Mouse (Mus musculus): ENCODE results near the gene Ripply3. TPM values are rescaled to one million over a fixed set of nuclear protein-coding genes. Genes with fewer than 3 reads are reported as not detected.
A peak's percentile ranks its signal among the peaks of the same experiment; 100 is the strongest.

The Ripply3 gene
- polyA plus RNA-seq (2014; fragmentation: Nextera tagmentation; extraction: Ambion mirVana) = 5.1 and 5.5 TPM in 2 replicates

- Histone ChIP-seq H3K4me2 (ENCODE audit: low read length) (peak within 1 kb of the TSS; percentile 72), H3K27me3 (ENCODE audit: control insufficient read depth, insufficient read depth, low read length) (no peaks in the 10 kb centered on the region), H3K27ac (replicated peaks in 1 of 2; ENCODE audit: control insufficient read depth in 1 of 2, insufficient read depth in 1 of 2, low read depth in 2 of 2, low read length in 2 of 2) (peak within 1 kb of the TSS; percentile 20 to 41; a peak in 1 of 4 replicates), H3K4me1 (ENCODE audit: control insufficient read depth in 2 of 2, insufficient read depth in 2 of 2, low read length in 2 of 2) (peaks cover 3 to 15% of the 10 kb centered on the region in 2 experiments; a peak in 3 of 4 replicates), H3K9ac (ENCODE audit: low read length) (peak within 1 kb of the TSS; percentile 60), H3K9me3 (ENCODE audit: control insufficient read depth, low read length) (no peaks in the 10 kb centered on the region), H3K4me3 (ENCODE audit: control insufficient read depth in 1 of 2, insufficient read depth in 1 of 2, low read depth in 1 of 2, low read length in 2 of 2) (peak within 1 kb of the TSS; percentile 55 to 58), H3K36me3 (ENCODE audit: control insufficient read depth, insufficient read depth, low read length) (no peaks in the 10 kb centered on the region)
- peak; percentile 40 for ATAC-seq (ENCODE audit: insufficient number of reproducible peaks, insufficient read depth, low FRiP score, low read depth)
- under 1% methylated on average over 63 of the region's 63 CpGs for WGBS
Observed at GRCm38 (mm10) chr16:94327781-94328711, at the start of gene Ripply3. Ripply3 (plus strand) TSS chr16:94328420.

GRCm38 (mm10) chr16:94283972-94284371 is 44.2 kb upstream of the Ripply3 start:
- ATAC-seq (ENCODE audit: insufficient number of reproducible peaks, insufficient read depth, low FRiP score, low read depth) = no peak
- H3K36me3 ChIP-seq (ENCODE audit: control insufficient read depth, insufficient read depth, low read length) = peaks cover 4% of the 10 kb centered on the region; the same call in 1 of the 2 replicates
- no peak overlapping the region for H3K4me2 ChIP-seq (ENCODE audit: low read length)
- no peaks in the 10 kb centered on the region for H3K4me1 ChIP-seq (ENCODE audit: control insufficient read depth in 2 of 2, insufficient read depth in 2 of 2, low read length in 2 of 2)
- H3K27me3 ChIP-seq (ENCODE audit: control insufficient read depth, insufficient read depth, low read length) = no peaks in the 10 kb centered on the region
- no peak overlapping the region for H3K27ac ChIP-seq (replicated peaks in 1 of 2; ENCODE audit: control insufficient read depth in 1 of 2, insufficient read depth in 1 of 2, low read depth in 2 of 2, low read length in 2 of 2)
- no peaks in the 10 kb centered on the region for H3K9me3 ChIP-seq (ENCODE audit: control insufficient read depth, low read length)
- WGBS = 79% methylated on average over 3 of the region's 3 CpGs
- H3K4me3 ChIP-seq (ENCODE audit: control insufficient read depth in 1 of 2, insufficient read depth in 1 of 2, low read depth in 1 of 2, low read length in 2 of 2) = no peak overlapping the region
- H3K9ac ChIP-seq (ENCODE audit: low read length) = no peak overlapping the region

GRCm38 (mm10) chr16:94287826-94288225 is 40.4 kb upstream of the Ripply3 start:
- no peak for ATAC-seq (ENCODE audit: insufficient number of reproducible peaks, insufficient read depth, low FRiP score, low read depth)
- WGBS = 65% methylated on average over 9 of the region's 9 CpGs
- no peaks in the 10 kb centered on the region for H3K27me3 ChIP-seq (ENCODE audit: control insufficient read depth, insufficient read depth, low read length)

GRCm38 (mm10) chr16:94289138-94290072 is 38.8 kb upstream of the Ripply3 start:
- H3K36me3 ChIP-seq (ENCODE audit: control insufficient read depth, insufficient read depth, low read length) = no peaks in the 10 kb centered on the region
- no peak overlapping the region for H3K27ac ChIP-seq (replicated peaks in 1 of 2; ENCODE audit: control insufficient read depth in 1 of 2, insufficient read depth in 1 of 2, low read depth in 2 of 2, low read length in 2 of 2)
- H3K9me3 ChIP-seq (ENCODE audit: control insufficient read depth, low read length) = no peaks in the 10 kb centered on the region
- ATAC-seq (ENCODE audit: insufficient number of reproducible peaks, insufficient read depth, low FRiP score, low read depth) = peak; percentile 32
- peaks cover 0 to 2% of the 10 kb centered on the region in 2 experiments; a peak in 1 of 4 replicates for H3K4me1 ChIP-seq (ENCODE audit: control insufficient read depth in 2 of 2, insufficient read depth in 2 of 2, low read length in 2 of 2)
- peak overlapping the region; percentile 82 for H3K9ac ChIP-seq (ENCODE audit: low read length)
- H3K4me2 ChIP-seq (ENCODE audit: low read length) = peak overlapping the region; percentile 96
- WGBS = 14% methylated on average over 39 of the region's 39 CpGs
- H3K4me3 ChIP-seq (ENCODE audit: control insufficient read depth in 1 of 2, insufficient read depth in 1 of 2, low read depth in 1 of 2, low read length in 2 of 2) = peak overlapping the region; percentile 81 to 89
- H3K27me3 ChIP-seq (ENCODE audit: control insufficient read depth, insufficient read depth, low read length) = no peaks in the 10 kb centered on the region

More at GRCm38 (mm10) chr16:94287826-94288225, 40.4 kb upstream of the Ripply3 start:
- Histone ChIP-seq H3K4me2 (ENCODE audit: low read length) (no peak overlapping the region), H3K27ac (replicated peaks in 1 of 2; ENCODE audit: control insufficient read depth in 1 of 2, insufficient read depth in 1 of 2, low read depth in 2 of 2, low read length in 2 of 2) (no peak overlapping the region), H3K9me3 (ENCODE audit: control insufficient read depth, low read length) (no peaks in the 10 kb centered on the region), H3K4me3 (ENCODE audit: control insufficient read depth in 1 of 2, insufficient read depth in 1 of 2, low read depth in 1 of 2, low read length in 2 of 2) (no peak overlapping the region), H3K36me3 (ENCODE audit: control insufficient read depth, insufficient read depth, low read length) (no peaks in the 10 kb centered on the region), H3K4me1 (ENCODE audit: control insufficient read depth in 2 of 2, insufficient read depth in 2 of 2, low read length in 2 of 2) (peaks cover 0 to 2% of the 10 kb centered on the region in 2 experiments; a peak in 1 of 4 replicates), H3K9ac (ENCODE audit: low read length) (no peak overlapping the region)

GRCm38 (mm10) chr16:94290073-94290999 is 37.9 kb upstream of the Ripply3 start:
- peak; percentile 90 for ATAC-seq (ENCODE audit: insufficient number of reproducible peaks, insufficient read depth, low FRiP score, low read depth)
- peak overlapping the region; percentile 81 to 89 for H3K4me3 ChIP-seq (ENCODE audit: control insufficient read depth in 1 of 2, insufficient read depth in 1 of 2, low read depth in 1 of 2, low read length in 2 of 2)
- H3K4me1 ChIP-seq (ENCODE audit: control insufficient read depth in 2 of 2, insufficient read depth in 2 of 2, low read length in 2 of 2) = peaks cover 0 to 2% of the 10 kb centered on the region in 2 experiments; a peak in 1 of 4 replicates
- H3K9me3 ChIP-seq (ENCODE audit: control insufficient read depth, low read length) = no peaks in the 10 kb centered on the region
- no peak overlapping the region for H3K27ac ChIP-seq (replicated peaks in 1 of 2; ENCODE audit: control insufficient read depth in 1 of 2, insufficient read depth in 1 of 2, low read depth in 2 of 2, low read length in 2 of 2)
- H3K36me3 ChIP-seq (ENCODE audit: control insufficient read depth, insufficient read depth, low read length) = no peaks in the 10 kb centered on the region
- peak overlapping the region; percentile 82 for H3K9ac ChIP-seq (ENCODE audit: low read length)
- 6% methylated on average over 49 of the region's 52 CpGs for WGBS
- peak overlapping the region; percentile 96 for H3K4me2 ChIP-seq (ENCODE audit: low read length)
- H3K27me3 ChIP-seq (ENCODE audit: control insufficient read depth, insufficient read depth, low read length) = no peaks in the 10 kb centered on the region

GRCm38 (mm10) chr16:94291141-94291540 is 37.1 kb upstream of the Ripply3 start:
- no peaks in the 10 kb centered on the region for H3K9me3 ChIP-seq (ENCODE audit: control insufficient read depth, low read length)
- no peak for ATAC-seq (ENCODE audit: insufficient number of reproducible peaks, insufficient read depth, low FRiP score, low read depth)
- no peaks in the 10 kb centered on the region for H3K36me3 ChIP-seq (ENCODE audit: control insufficient read depth, insufficient read depth, low read length)
- no peak overlapping the region for H3K27ac ChIP-seq (replicated peaks in 1 of 2; ENCODE audit: control insufficient read depth in 1 of 2, insufficient read depth in 1 of 2, low read depth in 2 of 2, low read length in 2 of 2)
- no peak overlapping the region for H3K4me2 ChIP-seq (ENCODE audit: low read length)
- H3K27me3 ChIP-seq (ENCODE audit: control insufficient read depth, insufficient read depth, low read length) = no peaks in the 10 kb centered on the region
- H3K4me3 ChIP-seq (ENCODE audit: control insufficient read depth in 1 of 2, insufficient read depth in 1 of 2, low read depth in 1 of 2, low read length in 2 of 2) = no peak overlapping the region
- peaks cover 0 to 2% of the 10 kb centered on the region in 2 experiments; a peak in 1 of 4 replicates for H3K4me1 ChIP-seq (ENCODE audit: control insufficient read depth in 2 of 2, insufficient read depth in 2 of 2, low read length in 2 of 2)
- H3K9ac ChIP-seq (ENCODE audit: low read length) = no peak overlapping the region
- WGBS = 83% methylated on average over 4 of the region's 4 CpGs
